Mouse (Mus musculus): ENCODE data around the gene Mthfd1l.

DNA sequence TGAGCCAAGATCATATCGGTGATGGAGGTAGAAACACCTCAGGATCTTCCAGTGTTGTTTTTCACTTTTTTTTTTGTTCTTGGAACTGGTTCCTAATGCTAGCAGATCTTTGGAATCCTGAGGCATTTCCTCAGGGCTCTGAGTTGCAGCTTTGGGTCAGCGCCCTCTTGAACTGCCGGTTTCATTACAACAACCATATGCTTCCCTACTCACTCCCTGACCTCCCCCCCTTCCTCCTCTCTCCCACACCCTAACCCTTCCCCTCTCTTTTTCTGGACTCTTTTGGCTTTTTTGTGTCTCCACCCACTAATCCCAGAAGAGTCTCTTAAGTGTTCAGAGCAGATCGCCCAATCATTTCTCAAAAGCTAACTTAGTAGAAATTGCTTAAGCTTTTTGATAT lies 156.0 kb downstream of the Mthfd1l start:
- TF ChIP-seq POLR2A (IDR thresholded peaks at IDR 0.05; ENCODE audit: borderline replicate concordance, low read depth, low read length) (no peak), CTCF (IDR thresholded peaks at IDR 0.05; ENCODE audit: low read depth, low read length) (no peak)

Measured in bone marrow macrophage, adult 2 months (primary cell).